Mouse (Mus musculus): Measurements from ENCODE around the gene Ap4e1.
"Not testable (repeated sequence)": the region's sequence is repeated elsewhere in the genome, so short reads cannot be mapped to it uniquely, and the experiment has no call there.

The Ap4e1 gene

GRCm38 (mm10) chr2:127074116-127074515 is 65.6 kb downstream of the Ap4e1 start:
- in situ Hi-C loops (cut with MboI) = no loop called here

- in situ Hi-C loops (cut with MboI) = no loop called here
Measured at GRCm38 (mm10) chr2:127077611-127078010, 69.1 kb downstream of the Ap4e1 start.

- in situ Hi-C loops (cut with MboI) = not testable (repeated sequence)
Measured at GRCm38 (mm10) chr2:127079066-127079465, 70.5 kb downstream of the Ap4e1 start.

GRCm38 (mm10) chr2:127079881-127080590 is 71.5 kb downstream of the Ap4e1 start:
- in situ Hi-C loops (cut with MboI) = no loop called here

- in situ Hi-C loops (cut with MboI) = no loop called here
Measured at GRCm38 (mm10) chr2:127080591-127081218, 72.2 kb downstream of the Ap4e1 start.

GRCm38 (mm10) chr2:127086235-127086634 is 77.7 kb downstream of the Ap4e1 start:
- in situ Hi-C loops (cut with MboI) = no loop called here

- in situ Hi-C loops (cut with MboI) = not testable (repeated sequence)
Measured at GRCm38 (mm10) chr2:127090151-127090550, 81.6 kb downstream of the Ap4e1 start.

- in situ Hi-C loops (cut with MboI) = no loop called here
Measured at GRCm38 (mm10) chr2:127092000-127092399, 83.5 kb downstream of the Ap4e1 start.

- in situ Hi-C loops (cut with MboI) = no loop called here
Measured at GRCm38 (mm10) chr2:127108986-127109385, 100.5 kb downstream of the Ap4e1 start.
